Mouse (Mus musculus) neural tube, embryonic 14.5 days (tissue): ENCODE measurements around the gene Ncaph2. TPM values are rescaled to one million over a fixed set of nuclear protein-coding genes. Genes with fewer than 3 reads are reported as not detected.

Source experiments
- ATAC-seq: fragments of 200-750 bp; cut with Nextera tagmentation; 2 replicates; pipeline ENCODE4 v1.8.0; 2017; ENCODE audit warnings: low read depth, mild to moderate bottlenecking, moderate TSS enrichment, moderate library complexity
- H3K27ac ChIP-seq: fragments of 300-500 bp; sonication (generic); 2 replicates; pipeline ENCODE4 v1.5.1; 2014; ENCODE audit warnings: low read depth, mild to moderate bottlenecking, control low read depth, low read length, moderate library complexity, mixed read lengths
- H3K27me3 ChIP-seq: fragments of 300-500 bp; sonication (generic); 2 replicates; pipeline ENCODE4 v1.6.1; 2014; ENCODE audit warnings: low read length; ENCODE audit not compliant: control insufficient read depth, insufficient read depth
- H3K36me3 ChIP-seq: fragments of 300-500 bp; sonication (generic); 2 replicates; pipeline ENCODE4 v1.6.1; 2014; ENCODE audit warnings: low read length, mixed read lengths; ENCODE audit not compliant: control insufficient read depth, insufficient read depth
- H3K4me1 ChIP-seq: fragments of 300-500 bp; sonication (generic); 2 replicates; pipeline ENCODE4 v1.6.1; 2014; ENCODE audit warnings: low read length; ENCODE audit not compliant: control insufficient read depth, insufficient read depth
- H3K4me2 ChIP-seq: fragments of 300-500 bp; sonication (generic); 2 replicates; pipeline ENCODE4 v1.6.1; 2014; ENCODE audit warnings: mild to moderate bottlenecking, low read depth, low read length, control low read depth
- H3K4me3 ChIP-seq: fragments of 300-500 bp; sonication (generic); 2 replicates; pipeline ENCODE4 v1.5.1; 2014; ENCODE audit warnings: low read depth, low read length, control low read depth, mixed read lengths
- H3K9ac ChIP-seq: fragments of 300-500 bp; sonication (generic); replicated peaks from 2 replicates; pipeline ENCODE4 v1.6.1; 2014; ENCODE audit warnings: low read depth, mild to moderate bottlenecking, control low read depth, low read length, mixed read lengths
- H3K9me3 ChIP-seq: fragments of 300-500 bp; sonication (generic); 2 replicates; pipeline ENCODE4 v1.6.1; 2016; ENCODE audit warnings: low read length; ENCODE audit not compliant: control insufficient read depth
- WGBS: fragments of 180-500 bp; shearing (Covaris S2); extraction: QIAGEN DNeasy Blood & Tissue Kit; methylation state at CpG from one replicate; pipeline ENCODE4 v1.1.7; 2014; 5-methylcytosine and 5-hydroxymethylcytosine counted together
- polyA plus RNA-seq: library from polyadenylated mRNA; unstranded; fragments of >200 nt; fragmentation: Nextera tagmentation; extraction: Ambion mirVana; gene quantifications from 2 replicates; pipeline ENCODE4 v1.2.1, GENCODE M21; 2014

Ncaph2 gene
- 89.5 and 90.2 TPM in 2 replicates for polyA plus RNA-seq

DNA sequence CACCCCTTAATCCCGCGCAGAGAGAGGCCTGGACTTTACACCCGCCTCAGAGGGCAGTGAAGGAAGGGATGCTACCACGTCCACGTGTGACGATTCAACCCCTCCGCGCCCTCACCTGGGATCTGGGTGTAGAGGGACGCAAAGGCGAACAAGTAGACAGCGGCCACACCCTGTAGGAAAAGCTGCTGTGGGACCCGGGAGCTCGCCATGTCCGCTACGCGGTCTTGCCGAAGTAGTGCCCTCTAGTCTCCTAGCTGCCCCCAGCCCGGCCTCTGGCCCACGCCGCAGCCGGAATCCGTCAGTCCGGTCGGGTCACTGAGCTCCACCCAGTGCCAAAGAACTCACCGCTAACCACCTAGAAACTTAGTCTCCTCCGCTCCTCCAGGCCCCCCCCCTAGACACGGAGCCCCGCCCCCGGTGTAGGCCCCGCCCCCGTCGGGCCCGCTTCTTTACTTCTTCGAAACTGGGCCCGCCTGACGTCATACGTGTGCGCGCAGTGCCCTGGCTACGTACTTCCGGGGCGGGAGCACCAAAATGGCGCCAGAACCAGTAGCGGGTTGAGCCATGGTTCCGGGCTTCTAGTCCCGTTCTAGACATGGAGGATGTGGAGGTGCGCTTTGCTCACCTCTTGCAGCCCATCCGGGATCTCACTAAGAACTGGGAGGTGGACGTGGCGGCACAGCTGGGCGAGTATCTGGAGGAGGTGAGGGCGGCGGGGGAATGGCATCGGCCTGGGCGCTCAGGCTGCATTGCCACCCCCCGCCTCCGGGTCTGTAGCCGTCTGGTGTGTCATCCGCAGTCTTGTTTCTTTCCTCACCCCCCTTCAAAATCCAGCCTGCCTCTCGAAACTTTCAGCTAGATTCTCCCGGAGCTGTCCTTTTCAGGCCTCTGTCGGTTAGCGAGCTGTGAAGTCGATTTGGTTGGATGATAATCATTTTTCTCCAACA lies at the start of gene Ncaph2, which contains the start of gene Lmf2:
Gene Ncaph2, plus strand, starts transcription at position 479 of the 947 bp plus-strand sequence.
Gene Lmf2, minus strand, starts transcription at position 419 of the 947 bp plus-strand sequence.
- peak; percentile 91 for ATAC-seq
- 0% methylated on average over 64 of the region's 64 CpGs for WGBS
- peak within 1 kb of the TSS; percentile 79 for H3K4me2 ChIP-seq

DNA sequence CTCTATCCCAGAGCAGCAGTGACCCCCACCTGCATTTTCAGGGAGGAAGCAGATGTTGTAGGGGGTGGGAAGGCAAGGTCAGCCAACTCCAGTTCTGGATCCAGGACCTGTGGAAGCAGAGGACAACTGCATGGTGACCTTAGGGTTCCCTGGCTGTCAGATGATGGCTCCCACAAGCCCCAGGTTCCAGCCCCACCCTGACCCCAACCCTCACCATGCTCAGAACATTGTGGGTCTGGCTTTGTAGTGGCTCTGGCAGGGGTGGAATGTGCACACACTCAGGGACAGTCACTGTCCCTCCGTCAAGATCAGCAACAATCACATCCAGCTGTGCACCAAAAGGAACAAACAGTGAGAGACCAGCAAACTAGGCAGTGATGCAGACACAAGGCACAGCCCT lies 49.6 kb upstream of the Ncaph2 start:
- no peak overlapping the region for H3K27ac ChIP-seq
- H3K36me3 ChIP-seq: peaks cover 48% of the 10 kb centered on the region
- H3K27me3 ChIP-seq: no peaks in the 10 kb centered on the region
- H3K4me3 ChIP-seq: no peak overlapping the region
- no peak overlapping the region for H3K4me2 ChIP-seq
- 74% methylated on average over 1 of the region's 1 CpGs for WGBS
- no peaks in the 10 kb centered on the region for H3K9me3 ChIP-seq
- no peak overlapping the region for H3K9ac ChIP-seq
- ATAC-seq: no peak
- 0 out of 2 replicates have a peak, but pooled peaks cover 3% of the 10 kb centered on the region for H3K4me1 ChIP-seq

More for the DNA sequence above, at the start of gene Ncaph2, which contains the start of gene Lmf2:
- H3K9me3 ChIP-seq: no peaks in the 10 kb centered on the region
- no peaks in the 10 kb centered on the region for H3K27me3 ChIP-seq
- H3K4me1 ChIP-seq: peaks cover 8% of the 10 kb centered on the region; the same call in 1 of the 2 replicates
- H3K36me3 ChIP-seq: peaks cover 24% of the 10 kb centered on the region
- peak within 1 kb of the TSS; percentile 72 for H3K9ac ChIP-seq
- H3K27ac ChIP-seq: peak within 1 kb of the TSS; percentile 85
- H3K4me3 ChIP-seq: peak within 1 kb of the TSS; percentile 78

DNA sequence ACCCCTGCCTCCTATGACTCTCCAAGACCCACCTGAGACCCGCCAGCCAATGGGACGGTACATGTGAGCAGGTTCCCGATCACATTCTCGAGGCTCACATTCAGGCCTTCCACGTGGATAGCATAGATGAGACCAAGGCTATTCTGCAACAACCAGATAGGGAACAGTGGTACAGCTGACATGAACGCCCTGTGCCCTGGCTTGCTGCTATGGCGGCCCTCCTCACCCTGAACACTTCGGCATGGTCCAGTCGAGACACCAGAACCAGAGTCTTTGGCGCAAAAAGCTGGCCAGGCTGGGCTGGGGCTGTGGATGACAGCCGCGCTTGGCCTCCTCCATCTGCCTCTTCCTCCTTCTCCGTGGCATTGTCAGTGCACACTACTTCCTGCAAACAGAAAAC lies 48.1 kb upstream of the Ncaph2 start:
- Histone ChIP-seq H3K4me1 (0 out of 2 replicates have a peak, but pooled peaks cover 3% of the 10 kb centered on the region), H3K27ac (no peak overlapping the region), H3K4me3 (no peak overlapping the region), H3K27me3 (no peaks in the 10 kb centered on the region), H3K36me3 (peaks cover 34% of the 10 kb centered on the region), H3K9ac (no peak overlapping the region), H3K9me3 (no peaks in the 10 kb centered on the region), H3K4me2 (no peak overlapping the region)
- ATAC-seq: no peak
- 93% methylated on average over 13 of the region's 13 CpGs for WGBS

DNA sequence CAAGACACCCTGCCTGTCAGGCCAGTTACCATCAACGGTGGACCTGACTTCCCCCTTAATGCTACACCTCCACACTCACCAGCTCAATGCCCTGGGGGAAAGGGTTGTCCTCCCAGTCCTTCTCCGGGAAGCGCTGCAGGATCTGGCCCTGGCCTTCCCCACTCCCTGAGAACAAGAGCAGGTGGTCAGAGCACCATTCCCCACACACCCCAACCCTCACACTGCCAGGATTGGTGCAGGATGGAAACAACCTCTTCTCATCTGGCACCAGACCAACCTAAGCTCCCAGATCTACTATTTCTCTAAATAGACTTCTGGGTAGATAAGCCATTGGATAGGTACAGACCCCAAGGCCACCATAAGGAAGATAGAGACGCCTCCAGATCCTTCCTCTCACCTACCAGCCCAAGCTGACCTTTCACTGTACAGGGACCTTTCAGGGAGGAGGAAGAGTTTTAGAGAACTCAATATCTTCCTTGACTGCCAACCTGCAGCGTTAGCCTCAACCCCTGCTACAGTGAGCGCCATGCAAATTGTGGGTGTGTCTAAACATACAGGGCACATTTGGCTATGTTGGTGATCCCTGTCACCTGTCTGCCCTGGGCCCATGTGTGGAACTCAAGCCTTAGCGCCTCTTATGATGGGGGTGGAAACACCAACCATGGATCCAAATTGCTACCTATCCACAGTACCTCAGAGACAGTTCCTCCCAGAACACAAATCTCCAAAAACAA lies 46.9 kb upstream of the Ncaph2 start:
- no peaks in the 10 kb centered on the region for H3K9me3 ChIP-seq
- no peak overlapping the region for H3K27ac ChIP-seq
- ATAC-seq: no peak
- H3K4me2 ChIP-seq: no peak overlapping the region
- H3K27me3 ChIP-seq: no peaks in the 10 kb centered on the region
- H3K4me1 ChIP-seq: peaks cover 8% of the 10 kb centered on the region
- peaks cover 27% of the 10 kb centered on the region for H3K36me3 ChIP-seq
- H3K9ac ChIP-seq: no peak overlapping the region
- no peak overlapping the region for H3K4me3 ChIP-seq
- 92% methylated on average over 7 of the region's 7 CpGs for WGBS

DNA sequence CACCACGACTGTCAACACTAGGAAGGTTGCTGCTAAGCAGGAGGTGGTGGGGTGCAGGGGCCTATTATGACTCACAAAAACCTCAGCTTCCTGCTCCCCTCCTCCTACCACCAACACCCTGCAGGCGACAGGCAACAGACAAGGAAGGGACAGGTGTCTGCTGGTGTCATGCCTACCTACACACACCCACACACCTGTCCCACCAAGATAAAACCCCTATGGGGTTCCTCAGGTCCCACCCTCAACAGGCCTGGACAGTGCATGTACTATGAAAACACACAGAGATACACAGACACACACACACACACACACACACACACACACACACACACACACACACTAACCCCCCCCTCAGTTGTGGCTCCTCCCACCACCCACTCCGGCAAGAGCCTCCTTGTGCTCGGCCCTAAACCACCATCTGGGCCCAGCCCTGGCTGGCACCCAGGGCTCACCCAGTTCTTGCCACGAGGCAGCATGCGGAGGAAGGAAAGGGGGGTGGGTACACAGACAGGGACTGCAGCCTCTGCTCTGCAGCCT lies 45.5 kb upstream of the Ncaph2 start:
- H3K9me3 ChIP-seq: no peaks in the 10 kb centered on the region
- H3K4me3 ChIP-seq: no peak overlapping the region
- H3K4me2 ChIP-seq: no peak overlapping the region
- H3K27ac ChIP-seq: no peak overlapping the region
- peaks cover 15% of the 10 kb centered on the region; the same call in 1 of the 2 replicates for H3K36me3 ChIP-seq
- WGBS: 57% methylated on average over 6 of the region's 6 CpGs
- H3K4me1 ChIP-seq: peaks cover 16% of the 10 kb centered on the region
- H3K9ac ChIP-seq: no peak overlapping the region
- no peak for ATAC-seq
- no peaks in the 10 kb centered on the region for H3K27me3 ChIP-seq

DNA sequence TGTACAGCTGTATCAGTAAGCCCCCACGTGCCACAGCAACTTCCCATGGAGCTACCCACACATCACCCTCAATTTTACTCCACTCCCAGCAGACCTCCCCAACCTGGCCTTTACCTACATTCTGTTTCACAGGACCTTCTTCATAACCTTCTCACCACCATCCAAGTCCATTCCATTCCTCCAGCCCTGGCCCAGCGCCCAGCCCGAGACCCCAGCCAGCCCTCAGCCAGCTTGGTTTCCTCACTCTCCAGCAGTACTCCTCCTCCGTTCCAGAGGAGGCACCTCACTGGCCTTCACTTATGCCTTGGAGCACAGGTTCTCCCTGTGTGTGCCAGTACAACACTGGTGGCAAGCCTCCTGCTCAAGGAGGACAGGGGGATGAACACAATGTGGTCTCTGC lies 42.2 kb upstream of the Ncaph2 start:
- WGBS: 88% methylated on average over 4 of the region's 4 CpGs
- H3K4me1 ChIP-seq: peaks cover 16% of the 10 kb centered on the region
- no peak overlapping the region; the same call in 1 of the 2 replicates for H3K4me3 ChIP-seq
- H3K36me3 ChIP-seq: no peaks in the 10 kb centered on the region
- H3K27me3 ChIP-seq: no peaks in the 10 kb centered on the region
- ATAC-seq: no peak
- H3K27ac ChIP-seq: no peak overlapping the region
- H3K9me3 ChIP-seq: no peaks in the 10 kb centered on the region
- peak overlapping the region; percentile 79; the same call in 1 of the 2 replicates for H3K4me2 ChIP-seq
- no peak overlapping the region for H3K9ac ChIP-seq

DNA sequence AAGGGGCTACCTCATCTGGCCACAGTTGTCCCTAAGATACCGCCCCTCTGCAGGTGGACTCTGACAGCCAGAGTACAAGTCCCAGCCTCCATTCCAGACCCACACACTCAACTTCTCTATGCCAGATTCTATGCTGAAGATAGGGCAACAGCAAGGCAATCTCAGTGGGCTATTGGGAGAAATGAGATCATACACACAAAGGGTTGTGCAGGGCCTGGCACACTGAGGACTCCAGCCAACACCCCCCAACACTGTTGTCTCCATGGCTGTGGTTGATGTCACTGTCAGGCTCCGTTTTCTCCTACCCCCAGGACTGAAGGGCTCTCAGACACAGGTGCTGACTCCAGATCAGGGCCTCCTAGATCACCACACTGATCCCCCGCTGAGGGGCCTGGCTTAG lies 41.4 kb upstream of the Ncaph2 start:
- no peaks in the 10 kb centered on the region for H3K9me3 ChIP-seq
- H3K9ac ChIP-seq: peak overlapping the region; percentile 88
- no peaks in the 10 kb centered on the region for H3K27me3 ChIP-seq
- no peak for ATAC-seq
- peak overlapping the region; percentile 79 for H3K4me2 ChIP-seq
- no peaks in the 10 kb centered on the region for H3K36me3 ChIP-seq
- H3K27ac ChIP-seq: no peak overlapping the region
- 32% methylated on average over 3 of the region's 3 CpGs for WGBS
- H3K4me1 ChIP-seq: peaks cover 16% of the 10 kb centered on the region
- H3K4me3 ChIP-seq: peak overlapping the region; percentile 97

DNA sequence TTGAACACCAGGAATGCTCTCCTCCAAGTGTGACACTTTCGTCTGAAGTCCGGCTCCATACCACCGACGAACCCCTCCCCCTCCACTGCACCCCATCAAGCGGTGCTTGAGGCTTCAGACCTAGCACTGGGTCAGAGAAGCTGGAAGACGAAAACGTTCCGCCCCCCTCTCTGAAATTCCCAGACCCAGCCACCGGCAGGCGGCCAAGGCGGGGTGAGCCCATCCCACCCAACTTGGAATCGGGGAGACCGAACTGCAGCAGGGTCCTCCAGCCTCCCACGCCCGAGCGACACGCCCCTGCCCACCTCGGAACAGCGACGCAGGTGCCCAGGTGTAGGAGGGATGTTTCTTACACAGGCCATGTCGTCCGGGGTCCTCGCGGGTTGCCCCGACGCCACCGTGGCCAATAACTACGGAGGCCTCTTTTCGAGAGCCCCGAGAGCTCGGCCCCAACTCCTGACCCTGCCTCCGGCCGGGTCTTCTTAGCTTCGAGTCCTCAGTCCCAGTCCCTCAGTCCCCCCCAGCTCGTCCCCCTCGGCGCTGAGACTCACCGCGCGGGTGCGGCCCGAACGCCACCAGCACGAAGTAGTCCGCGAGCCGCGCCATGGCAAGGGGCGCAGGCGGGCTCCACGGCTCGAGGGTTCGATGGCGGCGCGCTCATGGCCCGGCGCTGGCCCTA lies 40.9 kb upstream of the Ncaph2 start:
- ATAC-seq: peak; percentile 29; the same call in 1 of the 2 replicates
- Histone ChIP-seq H3K27ac (peak overlapping the region; percentile 34; the same call in 1 of the 2 replicates), H3K9me3 (no peaks in the 10 kb centered on the region), H3K4me2 (peak overlapping the region; percentile 79), H3K27me3 (no peaks in the 10 kb centered on the region), H3K9ac (peak overlapping the region; percentile 88), H3K4me1 (peaks cover 16% of the 10 kb centered on the region), H3K36me3 (no peaks in the 10 kb centered on the region), H3K4me3 (peak overlapping the region; percentile 97)
- under 1% methylated on average over 55 of the region's 58 CpGs for WGBS
